Mouse (Mus musculus) inflammation-experienced regulatory T-cells, adult 6 months (primary cell): ENCODE results near the gene Plppr1. TPM values are rescaled to one million over a fixed set of nuclear protein-coding genes. Genes with fewer than 3 reads are reported as not detected.
"Not testable (repeated sequence)": the region's sequence is repeated elsewhere in the genome, so short reads cannot be mapped to it uniquely, and the experiment has no call there.

Experiments used
- ATAC-seq: one replicate; pipeline ENCODE4 v1.8.0; 2017
- polyA plus RNA-seq, 3 experiments: library from polyadenylated mRNA; unstranded; fragments of 100-300 nt; shearing (Covaris generic); gene quantifications; one replicate each; pipeline ENCODE4 v1.2.1; 2017

The Plppr1 gene
- polyA plus RNA-seq, 3 experiments from 2014 or later: not detected

DNA sequence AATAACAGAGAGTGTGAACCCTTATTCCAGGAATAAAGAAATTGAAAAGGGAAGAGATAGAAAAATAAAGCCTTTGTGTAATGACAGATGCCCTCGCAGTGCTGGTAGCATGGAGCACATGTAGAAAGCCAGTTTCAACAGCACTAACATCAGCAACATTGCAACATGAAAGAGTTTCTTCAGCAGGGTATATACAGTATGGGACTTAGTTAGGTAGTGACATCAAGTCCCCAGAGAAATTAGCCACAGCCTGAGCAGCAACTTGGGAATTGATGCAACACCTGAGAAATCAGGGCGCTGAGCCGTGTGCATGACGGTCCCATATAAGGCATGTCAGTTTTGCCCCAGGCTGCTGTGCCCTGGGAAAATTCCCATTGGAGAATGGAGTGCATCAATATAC is 179.0 kb downstream of the Plppr1 start:
- ATAC-seq: no peak

DNA sequence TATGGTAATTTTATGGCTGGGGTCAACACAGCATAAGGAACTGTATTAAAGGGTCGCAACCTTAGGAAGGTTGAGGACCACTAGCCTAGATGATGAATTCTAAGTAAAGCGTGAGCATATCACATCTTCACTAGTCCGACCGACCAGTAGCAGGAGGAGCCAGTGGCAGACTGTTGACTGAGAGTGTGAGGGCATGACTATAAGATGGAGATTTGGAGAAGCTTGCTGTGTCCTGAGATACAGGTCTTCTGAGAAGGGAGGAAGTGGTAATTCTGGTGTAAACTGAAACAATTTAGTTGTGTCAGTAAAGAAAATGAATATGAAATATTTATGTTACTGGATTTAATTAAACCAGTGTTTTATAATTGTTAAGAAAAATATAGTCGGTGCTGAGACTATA is 180.4 kb downstream of the Plppr1 start:
- ATAC-seq: no peak

DNA sequence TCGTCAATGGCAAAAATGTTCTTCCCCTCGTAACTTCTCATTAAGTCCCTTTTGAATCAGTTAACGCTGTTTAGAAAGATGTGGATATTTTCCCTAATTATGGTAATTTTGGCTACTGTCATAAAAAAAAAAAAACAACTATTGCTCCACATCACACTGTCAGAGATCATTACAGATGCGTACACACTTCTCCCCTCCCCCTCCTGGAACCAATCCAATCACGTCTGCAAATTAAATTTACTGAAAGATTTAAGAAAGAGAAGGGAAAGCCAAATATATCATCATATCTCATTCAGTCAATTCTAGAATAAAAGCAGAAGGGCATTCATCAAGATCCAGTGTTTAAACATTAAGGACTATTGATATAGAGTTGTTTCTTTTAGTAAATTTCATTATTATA is 185.7 kb downstream of the Plppr1 start:
- ATAC-seq: no peak

DNA sequence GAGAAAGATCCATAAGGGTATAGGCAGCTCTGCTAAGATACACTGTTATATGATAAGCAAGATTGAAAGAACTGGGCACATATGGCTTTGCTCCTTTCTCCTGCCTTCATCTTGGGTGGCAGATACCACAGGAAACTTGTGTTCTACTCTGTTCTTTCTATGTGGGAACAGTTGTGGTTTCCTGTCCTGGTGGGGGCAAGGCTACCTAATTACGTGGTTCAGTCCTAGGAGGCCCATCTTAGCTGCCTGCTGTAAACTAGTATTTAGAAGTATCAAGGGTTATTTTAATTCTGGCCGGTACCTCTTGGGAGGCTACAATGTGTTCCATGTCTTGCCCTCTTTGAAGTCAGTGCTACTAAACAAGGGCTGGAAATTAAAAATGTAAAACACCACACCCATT is 186.2 kb downstream of the Plppr1 start:
- ATAC-seq: no peak

DNA sequence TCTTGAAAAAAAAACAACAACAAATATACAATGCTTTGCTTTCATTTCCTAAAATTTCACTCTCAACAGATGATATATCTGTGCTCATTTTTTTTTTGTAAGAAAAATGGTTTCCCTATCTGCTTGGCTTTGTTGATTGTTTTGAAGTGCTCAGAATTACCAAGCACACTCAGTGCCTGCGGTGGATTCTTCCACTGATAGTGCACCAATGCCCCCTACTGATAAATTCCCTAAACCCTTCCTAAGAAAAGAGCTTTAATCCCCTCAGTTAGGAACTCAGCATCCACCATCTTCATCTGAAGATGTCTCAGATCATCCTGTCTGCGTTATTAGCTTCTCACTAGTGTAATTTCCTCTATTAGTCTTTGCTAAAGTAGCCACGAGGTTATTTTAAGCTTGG is 192.2 kb downstream of the Plppr1 start:
- no peak for ATAC-seq

DNA sequence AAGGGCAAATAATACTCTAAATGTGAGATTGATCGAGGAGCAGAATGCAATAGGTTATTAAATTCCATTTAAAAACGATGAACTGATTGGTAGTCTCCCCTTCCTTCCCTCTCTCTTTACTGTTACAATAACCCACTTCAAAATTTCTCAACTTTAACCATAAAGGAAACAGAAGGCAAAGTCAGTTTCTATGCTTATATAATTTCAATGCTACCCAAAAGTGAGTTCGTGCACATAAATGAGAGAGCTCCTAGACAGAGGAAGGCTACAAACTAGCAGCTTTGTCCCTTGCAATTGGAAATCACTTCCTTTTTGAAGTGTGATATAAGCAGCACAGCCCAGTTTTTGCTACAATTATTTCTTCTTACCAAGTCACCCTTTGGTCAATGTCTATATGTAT is 193.1 kb downstream of the Plppr1 start:
- ATAC-seq: no peak

DNA sequence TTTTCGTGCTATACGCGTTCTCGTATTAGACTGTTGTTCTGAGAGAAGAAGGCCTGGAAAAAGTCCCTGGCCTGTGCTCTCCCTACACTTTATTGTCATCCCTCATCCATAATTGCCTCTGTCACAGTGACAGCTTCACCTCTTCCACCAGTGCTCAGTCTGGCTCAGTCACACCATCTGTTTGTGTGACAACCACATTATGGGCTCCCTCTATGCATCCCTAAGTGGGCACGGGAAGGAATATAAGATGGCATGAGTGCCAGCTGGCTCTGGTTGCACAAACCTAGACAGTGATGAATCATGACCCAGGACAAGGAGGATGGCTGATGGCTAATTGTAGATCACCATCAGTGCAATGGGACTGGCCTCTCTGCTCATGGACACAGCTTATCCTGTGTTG is 219.4 kb downstream of the Plppr1 start:
- ATAC-seq: no peak

DNA sequence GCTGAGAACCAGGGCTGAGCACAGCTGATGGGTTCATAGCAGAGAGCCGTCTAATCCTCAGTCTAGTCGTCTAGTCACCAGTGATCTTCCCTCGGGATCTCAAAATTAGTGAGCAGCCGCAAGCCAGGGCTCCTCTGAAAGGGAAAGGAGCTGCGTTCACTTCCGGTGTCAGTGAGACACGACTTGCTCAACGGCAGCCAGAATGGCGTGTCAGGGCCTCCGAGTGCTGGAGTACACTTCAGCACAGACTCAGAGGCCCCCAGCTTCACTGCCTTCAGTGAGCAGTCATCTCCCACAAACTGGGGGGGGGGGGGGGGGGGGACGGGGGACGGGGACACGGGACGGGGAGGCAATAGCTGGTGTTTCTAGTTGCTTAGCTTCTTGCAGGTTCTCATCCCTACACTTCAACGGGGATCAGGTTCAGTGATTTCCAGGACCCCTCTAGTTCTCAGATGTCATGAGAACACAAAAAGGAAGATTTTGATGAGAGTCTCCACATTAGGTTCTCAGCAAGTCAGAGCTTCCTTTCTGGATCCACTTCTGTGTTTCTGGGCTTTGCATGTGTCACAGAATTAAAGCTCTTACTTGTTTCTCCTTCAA is 225.7 kb downstream of the Plppr1 start:
- ATAC-seq: no peak

DNA sequence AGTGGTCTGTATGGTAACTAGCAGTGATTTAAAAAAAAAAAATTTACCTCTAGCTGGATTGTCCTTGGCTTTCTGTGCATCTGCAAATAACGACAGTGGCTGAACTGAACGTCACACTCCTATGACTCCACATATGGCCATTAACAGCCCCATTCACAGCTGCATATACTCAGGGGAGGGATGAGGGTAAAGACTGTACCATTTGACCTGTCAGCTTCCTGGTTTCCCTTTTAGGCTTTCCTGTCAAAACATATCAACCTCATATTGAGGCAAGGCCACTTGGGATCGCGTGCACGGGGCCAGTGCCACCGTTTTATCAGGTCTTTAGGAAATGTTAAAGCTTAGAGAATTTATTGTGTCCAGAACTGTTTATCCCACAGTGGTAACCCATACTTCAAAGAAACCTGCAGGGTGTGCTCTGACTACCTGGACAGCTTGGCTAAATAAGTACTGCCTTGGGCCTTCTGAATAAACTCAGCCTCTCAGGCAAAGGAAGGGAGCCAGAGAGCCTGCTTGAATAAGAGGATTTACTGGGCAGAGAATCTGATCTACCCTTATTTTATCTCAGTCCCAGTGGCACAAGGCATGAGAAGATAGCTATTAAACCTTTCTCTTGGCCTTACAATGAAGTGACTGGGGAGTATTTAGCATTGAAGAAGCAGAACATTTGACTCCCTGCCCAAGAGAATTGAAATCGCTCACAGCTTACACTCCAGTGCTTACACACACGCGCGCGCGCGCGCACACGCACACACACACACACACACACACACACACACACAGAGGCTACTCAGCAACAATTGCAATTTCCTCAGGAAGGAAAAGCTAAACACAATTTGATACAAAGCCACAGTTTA is 226.5 kb downstream of the Plppr1 start:
- ATAC-seq: no peak

DNA sequence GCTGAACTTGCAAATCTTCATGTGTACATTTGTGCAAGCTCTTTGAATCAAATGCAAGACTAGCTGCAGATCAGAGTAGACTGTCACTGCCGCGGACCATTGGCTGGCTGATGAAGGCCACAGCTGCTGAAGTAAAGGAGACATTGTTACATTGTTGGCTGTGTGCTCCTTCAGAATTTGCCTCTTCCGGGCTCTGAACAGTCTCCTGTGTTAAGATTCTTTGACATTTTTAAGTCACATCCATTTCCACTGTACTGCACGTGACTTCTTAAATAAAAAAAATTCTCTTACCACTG is 227.1 kb downstream of the Plppr1 start:
- no peak for ATAC-seq

DNA sequence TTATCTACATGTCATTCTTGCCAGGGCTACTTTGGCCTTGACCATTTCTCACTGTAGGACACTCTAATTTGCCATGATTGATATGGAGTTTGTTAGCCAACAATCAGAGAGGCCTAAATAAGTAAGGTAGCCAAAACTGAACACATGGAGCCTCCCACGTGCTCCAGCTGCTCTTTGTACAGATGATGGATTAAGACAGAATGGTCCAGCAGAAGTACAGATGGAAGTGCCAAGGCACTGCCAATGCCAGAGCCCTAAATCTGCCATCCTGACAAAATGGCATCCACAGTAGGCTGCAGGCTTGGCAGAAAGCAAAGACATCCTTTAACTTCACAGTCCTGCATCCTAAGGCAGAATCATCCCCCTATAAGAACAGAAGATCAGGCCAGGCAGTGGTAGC is 237.4 kb downstream of the Plppr1 start:
- ATAC-seq: no peak

DNA sequence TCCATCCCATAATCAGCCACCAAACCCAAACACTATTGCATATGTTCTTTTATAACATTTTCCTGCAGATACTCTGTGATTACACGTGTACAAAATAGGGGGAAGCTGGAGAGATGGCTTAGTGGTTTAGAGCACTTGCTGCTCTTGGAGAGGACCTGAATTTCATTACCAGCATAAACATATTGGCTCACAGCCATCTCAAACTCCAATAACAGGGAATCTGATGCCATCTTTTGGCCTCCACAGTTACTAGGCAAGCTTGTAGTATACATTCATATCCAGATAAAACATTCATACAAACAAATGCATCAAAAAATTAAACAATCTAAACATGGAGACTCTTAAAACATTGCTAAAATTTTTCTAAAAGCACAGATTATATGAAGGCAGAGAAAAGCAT is 240.5 kb downstream of the Plppr1 start:
- no peak for ATAC-seq

DNA sequence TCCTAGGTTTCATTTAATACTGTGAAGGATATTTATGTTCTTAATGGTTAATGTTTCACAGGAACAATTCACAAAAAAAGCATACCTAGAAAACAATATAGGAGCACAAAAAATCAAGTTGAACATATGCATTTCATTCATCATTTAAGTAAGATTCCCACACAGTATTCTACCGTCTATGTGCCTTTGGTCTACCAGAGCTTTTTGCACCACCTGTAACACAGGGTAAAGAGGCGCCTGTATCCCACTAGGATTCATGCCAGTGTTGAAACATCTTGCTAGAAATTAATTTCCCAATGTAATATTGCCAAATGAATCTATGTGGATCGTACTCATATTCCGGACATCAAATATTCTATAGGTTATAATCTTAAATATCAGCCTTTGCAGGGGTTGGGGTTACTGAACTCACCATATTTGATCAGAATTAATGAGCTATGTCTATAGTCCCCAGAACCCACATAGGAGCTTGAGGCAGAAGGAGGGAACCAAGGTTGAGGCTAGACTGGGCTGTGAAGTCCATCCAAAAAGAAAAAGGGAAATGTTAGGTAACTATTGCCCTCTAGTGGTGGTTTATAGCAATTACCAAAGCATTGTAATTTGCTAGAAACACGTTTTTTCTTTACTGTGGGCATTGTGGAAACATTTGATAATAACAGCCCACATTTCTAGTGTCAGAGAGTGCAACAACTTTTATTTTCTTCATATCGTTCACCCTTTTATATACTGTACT is 263.0 kb downstream of the Plppr1 start:
- ATAC-seq: no peak

DNA sequence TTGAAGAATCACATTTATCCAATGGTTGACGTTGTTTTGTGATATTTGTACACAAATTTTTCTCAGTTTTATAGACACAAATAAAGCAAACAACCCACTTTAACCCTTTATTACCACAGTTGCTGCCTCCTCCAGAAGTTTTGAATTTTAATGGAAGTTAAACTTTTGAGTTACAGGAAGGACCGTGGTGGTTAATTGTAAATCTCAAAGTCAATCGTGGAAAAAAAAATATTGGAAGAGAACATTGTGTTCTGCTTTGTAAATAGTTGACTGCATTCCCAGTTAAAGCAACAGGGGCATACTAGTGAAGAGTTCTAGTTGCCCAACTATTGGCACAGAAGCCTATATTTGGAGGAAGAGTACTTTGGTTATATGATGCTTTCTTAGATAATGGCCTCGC is 278.9 kb downstream of the Plppr1 start:
- ATAC-seq: not testable (repeated sequence)

DNA sequence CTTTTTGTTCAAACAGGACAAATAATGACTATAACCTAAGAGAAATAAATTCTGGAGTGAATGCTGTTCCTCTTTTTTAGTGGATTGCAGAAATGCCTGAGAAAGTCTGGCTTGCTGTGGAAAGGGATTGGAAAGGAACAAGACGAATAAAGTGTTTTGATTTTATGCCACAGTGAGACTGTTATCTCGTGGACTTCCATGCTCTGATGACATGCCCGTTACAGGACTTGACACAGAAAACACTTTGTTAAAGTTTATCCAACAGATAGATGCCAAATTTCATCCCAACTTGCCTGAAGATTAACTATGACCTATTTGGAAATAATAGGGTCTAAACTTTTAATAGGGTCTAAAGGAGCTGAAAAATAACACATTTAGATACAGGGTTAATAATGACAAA is 281.0 kb downstream of the Plppr1 start:
- not testable (repeated sequence) for ATAC-seq

DNA sequence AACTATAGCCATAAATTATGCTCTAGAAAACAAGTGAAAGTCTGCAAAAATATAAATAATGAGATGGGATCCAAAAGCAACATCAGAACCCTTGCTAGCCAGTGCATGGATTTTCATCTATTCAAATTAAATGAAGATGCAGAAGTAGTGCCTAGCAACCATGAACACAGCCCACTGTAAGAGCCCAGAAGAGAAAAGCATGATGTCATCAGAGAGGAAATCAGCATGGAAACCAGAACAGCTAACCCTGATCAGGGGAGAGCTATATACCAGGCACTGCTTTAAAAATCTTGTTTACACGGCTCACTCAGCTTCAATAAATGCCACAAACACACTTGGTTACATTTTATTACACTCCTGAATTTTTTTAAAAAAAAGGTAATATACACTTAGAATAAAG is 288.9 kb downstream of the Plppr1 start:
- not testable (repeated sequence) for ATAC-seq

DNA sequence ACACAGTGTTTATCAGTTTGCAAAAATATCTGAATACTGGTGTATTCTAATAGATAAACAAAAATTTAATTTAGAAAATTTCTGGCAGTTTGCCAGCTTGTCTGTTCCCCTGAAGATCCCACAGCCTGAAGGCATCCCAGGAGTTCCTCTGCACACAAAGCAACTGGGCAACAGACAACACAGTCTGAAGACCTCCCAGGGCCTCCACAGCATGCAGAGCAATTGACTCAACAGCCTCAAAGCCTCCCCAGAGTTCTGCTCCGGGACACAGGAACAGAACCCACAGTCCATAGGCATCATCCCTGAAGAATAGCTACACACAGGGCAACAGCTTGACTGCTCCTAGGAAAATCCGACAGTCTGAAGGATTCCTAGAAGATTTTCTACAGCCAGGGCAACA is 289.6 kb downstream of the Plppr1 start:
- ATAC-seq: no peak

DNA sequence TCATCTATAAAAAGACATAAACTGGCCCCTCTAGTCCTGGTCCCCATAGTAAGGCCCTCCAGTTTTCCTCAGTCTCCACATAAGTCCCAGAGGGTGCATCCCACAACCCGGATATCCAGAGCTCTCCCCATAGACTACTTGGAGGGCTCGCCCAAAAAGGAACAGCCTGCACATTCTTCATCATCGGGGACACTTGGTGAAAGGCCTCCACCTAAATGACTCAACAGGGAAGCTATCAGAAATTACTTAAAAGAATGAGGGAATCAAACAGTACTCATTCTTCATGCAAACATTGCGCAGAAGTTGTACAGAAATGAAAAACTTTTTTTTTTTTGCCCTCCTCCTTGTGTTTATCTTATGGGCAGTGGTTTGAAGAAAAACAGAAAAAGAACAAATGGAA is 291.4 kb downstream of the Plppr1 start:
- no peak for ATAC-seq

DNA sequence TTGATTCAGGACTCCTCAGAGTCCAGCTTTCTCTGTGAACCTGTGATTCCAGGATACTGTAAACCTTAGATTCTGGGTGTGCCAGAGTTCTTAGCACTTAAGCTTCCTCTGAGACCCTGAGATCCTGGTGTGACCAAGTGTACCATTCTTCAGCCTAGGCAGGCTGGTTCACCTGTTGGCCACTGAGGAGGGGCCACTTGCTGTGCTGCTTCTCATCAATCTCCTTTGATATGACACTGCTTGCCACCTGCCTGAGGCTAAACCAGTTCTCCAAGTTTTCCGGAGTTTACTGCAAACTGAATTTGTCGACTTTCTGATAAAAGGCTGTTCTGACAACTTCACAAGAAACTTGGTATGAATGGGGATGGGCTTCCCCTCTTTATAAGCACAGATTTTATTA is 298.0 kb downstream of the Plppr1 start:
- no peak for ATAC-seq

DNA sequence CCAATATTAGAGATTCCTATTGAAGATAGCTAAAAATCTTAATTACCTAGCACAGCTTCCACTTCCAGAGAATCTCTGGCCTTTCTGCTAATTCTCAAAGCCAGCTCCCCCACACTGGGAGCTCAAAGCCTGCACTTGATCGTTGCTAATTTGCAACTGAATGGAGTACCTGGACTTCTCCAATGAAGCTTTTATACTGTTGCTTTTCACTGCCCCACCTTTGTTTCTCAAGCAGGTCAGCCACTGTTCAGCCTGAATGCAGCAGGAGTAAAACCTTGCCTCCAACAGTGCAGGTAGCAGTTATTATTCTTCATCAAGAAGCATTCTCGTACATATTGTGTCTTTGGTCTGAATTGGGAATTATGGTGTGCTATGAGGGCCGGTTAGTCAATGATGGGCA is 309.0 kb downstream of the Plppr1 start:
- ATAC-seq: not testable (repeated sequence)

DNA sequence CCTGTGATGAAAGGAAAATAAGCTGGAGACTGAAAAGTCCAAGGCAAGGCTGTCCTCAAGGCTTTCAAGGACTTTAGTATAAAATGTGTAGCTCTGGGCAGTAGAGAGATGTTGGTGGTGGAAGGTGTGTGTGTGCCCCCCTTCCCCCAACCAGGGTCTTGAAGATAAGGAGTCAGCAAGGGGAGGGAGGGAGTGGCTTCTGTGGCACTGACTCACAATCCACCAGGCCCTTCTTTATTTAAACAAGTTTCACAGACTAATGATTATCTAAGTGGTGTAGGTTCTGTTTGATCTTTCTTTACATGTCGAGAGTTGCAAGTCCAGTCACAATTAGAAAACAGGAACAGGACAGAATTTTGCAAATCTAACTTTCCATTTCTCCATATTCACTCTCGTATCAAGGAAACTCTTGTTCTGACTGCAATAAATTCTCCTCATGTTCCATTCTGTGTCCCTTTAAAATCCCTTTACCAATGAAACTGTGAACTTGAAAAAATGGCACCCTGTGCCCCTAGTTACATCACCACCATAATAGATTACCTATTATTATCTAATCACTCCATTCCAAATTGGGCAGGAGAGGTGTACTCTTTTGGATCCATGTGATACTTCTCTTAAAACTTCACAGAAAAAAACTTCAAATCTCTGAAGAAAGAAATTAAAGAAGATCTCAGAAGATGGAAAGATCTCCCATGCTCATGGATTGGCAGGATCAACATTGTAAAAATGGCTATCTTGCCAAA is 324.7 kb downstream of the Plppr1 start:
- ATAC-seq: not testable (repeated sequence)

DNA sequence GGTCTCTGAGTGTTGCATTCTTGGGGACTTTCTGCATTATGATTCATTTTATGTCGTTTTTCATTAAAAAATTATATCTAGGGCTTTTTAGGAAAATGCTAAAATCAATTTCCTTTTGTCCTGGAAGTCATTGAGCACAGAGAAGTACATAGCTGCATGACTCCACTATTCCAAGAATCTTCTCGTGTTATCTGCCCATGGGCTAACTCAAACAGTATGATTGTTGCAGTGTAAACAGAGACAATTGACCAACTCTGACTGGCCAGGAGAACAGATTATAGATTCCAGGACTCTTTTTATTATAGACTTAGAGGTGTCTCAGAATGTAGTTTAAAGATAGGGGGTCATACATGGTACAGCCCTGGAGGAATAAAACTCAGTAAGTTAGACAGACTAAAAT is 327.8 kb downstream of the Plppr1 start:
- ATAC-seq: no peak
